Mouse (Mus musculus) adrenal gland (tissue): Measurements from ENCODE around the gene Zfp750.

Source experiments
- intact Hi-C: fragments of 180-260 bp; cut with DNase I; formaldehyde crosslinking; loops from one replicate; pipeline ENCODE4 v1.15.1; 2025

The Zfp750 gene

DNA sequence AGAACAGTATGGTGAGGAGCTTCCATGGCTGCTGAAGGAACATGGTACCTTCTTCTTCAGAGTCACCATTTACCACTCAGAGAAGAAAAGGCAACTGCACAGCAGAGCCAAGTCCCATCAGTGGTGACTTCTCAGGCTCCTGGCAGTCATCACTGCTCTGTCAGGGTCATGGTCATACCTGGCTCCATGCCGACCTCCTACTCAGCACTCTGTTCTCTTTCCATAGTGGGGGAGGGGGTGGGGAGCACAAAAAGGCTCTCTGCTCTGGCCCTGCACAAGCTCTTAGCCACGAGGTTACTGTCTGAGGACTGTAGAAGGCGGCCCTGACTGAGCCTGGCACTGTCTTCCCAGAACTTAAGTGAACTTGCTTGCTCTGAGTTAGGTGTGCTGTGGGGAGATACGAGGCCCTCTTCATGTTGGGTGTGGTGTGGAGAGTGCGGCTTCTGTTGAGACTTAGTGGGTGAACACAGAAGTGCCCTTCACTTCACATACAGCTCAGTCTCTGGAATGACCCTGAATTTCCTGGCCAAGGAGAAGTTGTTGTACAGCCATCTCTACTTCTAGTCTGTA is 24.2 kb upstream of the Zfp750 start:
- intact Hi-C loops: no loop called here

DNA sequence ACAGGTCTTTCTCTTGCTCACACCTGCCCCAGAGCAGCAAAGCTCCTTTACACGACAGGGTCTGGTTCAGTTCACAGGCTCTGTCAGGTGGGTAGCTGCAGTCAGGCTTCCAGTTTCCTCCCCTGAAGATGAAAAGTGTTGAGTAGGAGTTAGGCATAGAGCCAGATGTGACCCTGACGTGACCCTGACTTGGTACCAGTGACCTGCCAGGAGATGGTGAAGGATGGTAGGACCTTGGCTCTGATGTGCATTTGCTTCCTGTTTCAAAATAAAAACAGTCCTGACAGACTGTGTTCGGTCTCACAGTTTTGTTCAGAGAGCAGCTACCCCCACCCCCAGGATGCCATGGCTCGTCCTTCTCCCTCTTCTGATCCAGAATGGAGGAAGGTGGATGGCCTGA is 23.3 kb upstream of the Zfp750 start:
- intact Hi-C loops: no loop called here

DNA sequence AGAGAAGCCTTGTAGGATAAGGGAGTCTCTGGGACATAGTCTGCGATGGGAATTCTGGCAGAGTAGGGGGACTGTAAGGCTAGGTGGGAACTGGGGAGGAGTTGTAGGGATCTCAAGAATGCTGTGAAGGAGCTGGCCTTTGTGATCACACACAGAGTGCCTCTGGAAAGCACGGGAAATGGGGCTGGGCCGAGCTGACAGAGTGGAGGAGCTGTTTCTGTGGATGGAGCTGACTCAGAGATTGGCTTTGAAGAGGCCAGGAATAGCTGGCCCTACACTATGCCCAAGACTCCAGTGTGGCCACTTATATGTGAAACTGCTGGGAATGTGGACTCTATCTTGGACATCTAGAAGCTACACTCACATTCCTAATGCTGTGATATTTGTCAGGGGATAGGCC is 17.4 kb upstream of the Zfp750 start:
- intact Hi-C loops: no loop called here

DNA sequence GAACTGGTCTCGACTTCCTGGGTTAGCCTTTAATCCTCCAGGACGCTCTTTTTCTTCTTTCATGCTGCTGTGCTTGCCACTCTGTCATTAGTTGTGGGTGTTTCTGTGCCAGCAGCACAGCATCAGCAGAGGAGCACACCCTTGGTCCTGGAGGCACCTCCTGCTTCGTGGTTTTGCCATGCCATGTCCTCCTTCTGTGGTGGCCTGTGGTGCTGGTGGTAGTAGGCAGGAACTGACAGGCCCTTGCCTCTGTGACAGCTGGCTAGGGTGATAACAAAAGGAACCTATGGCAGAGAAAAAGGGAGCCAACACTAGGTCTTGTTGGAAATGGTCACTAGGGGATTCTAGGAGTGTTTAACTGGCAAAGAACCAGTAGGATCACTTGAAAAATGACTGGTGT is 10.6 kb upstream of the Zfp750 start:
- intact Hi-C loops: no loop called here

DNA sequence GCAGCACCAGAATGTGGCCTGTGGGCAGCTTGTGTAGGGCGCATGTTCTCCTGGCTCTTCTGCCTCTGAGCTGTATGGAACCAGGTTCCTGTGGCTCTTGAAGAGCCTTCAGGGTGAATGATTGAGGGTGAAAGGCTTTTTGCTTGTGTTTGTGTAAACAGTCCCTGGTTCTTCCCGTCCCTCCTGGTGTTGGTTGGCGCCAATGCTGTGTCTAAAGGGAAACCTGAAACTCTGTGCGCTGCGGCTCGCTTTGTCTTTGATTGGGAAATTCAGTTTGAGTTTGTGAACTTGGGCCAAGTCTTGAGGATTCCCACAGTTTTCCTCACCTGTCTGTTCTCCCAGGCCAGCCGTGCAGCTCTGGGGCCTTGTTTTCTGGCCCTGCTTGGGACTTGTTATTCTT is 5.1 kb upstream of the Zfp750 start:
- intact Hi-C loops: no loop called here

DNA sequence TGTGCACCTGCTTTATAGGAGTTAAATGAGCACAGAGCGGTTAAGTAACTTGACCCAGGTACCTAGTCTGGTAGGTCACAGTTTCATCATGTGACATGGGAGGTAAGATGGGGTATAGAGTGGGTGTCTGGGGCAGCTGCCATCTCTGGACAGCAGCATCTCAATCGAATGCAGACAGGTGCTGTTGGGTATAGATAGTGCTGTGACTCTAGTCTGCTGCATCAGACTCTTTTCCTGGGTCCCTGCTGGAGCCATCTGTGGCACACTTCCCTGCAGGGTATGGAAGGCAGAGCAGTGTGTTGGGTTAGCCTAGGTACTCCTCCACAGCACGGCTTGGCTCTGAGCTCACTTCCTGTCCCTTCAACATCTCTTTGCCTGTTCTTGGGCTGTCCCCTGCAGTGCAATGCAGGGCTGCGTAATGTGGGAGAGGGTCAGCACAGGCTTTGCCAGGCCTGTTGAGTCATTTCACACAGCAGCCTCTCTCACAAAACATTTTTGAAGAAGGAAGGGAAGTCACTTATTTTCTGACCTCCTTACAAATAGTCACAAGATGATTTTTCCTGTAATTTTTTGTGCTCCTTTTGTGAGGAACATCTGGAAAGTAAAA is 3.1 kb upstream of the Zfp750 start:
- intact Hi-C loops: no loop called here

DNA sequence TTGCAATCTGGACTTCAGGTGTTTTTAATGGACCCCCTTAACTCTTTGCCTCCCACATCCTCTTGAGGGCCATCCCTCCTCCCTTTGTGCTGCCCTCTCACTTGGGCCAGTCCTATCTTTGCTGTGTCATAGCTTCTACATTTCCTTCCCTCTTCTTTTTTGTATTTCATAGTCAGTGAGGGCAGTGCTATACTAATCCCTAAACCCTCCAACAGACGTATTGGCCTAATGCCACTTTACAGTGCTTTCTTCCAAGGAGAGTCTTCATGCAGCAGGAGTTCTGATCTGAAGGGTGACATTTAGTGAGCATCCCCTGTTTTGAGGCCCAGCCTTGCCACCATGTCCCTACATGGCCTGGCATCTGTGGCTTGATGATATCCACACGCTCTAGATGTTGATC is 1.6 kb upstream of the Zfp750 start:
- intact Hi-C loops: no loop called here

DNA sequence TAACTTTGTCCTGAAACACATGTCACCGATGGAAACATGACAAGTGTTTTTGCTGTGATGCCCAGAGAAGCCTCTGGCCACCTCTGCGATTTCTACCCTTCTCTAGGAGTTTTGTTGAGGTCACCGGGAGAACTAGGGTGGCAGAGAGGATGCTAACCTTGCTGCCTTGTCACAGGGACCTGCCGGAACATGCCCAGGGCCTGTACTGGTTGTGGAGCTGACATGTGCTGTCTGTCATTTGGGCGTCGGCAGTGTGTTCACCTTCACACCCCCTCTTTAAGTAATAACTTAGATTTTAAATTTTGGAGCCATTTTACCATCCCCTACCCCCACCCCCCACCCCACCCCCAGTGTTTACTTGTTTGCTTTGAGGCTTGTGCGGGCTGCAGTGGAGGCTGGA is 570 bp upstream of the Zfp750 start:
- intact Hi-C loops: no loop called here

DNA sequence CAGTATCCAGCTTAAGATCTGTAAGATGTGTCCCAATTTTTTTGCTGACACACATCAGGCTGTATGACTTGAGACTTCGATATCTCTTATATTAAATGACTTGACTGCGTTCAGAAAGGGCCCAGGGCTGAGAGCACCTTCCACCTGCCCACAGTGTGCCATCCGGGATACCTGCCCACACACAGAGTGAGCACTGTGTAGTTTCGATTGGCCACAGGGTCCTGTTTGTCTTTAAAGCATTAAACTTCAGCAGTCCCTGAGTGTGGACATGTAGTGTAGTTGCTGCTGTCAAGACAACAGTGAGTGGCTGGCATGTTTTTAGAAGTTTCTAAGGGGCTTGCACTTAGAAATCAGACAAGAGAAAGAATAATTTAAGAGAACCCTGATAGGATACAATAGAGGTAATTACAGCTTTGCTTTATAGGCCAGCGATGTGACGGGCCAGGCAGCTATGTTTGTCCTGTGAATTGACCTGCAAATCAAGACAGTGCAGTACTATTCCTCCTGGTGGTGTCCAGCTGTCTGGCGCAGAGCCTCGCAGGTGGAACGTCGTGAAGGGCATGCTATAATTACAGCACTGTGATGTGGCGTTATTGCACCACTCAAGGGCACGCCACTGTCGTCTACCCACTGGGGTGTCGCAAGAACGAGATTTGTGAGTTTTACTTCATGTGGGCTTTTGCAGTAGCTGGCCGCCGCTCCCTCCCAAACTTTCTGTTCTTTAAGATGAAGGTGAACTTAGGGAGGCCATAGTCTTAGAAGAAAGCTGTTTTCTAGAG is 1.3 kb downstream of the Zfp750 start:
- intact Hi-C loops: no loop called here

DNA sequence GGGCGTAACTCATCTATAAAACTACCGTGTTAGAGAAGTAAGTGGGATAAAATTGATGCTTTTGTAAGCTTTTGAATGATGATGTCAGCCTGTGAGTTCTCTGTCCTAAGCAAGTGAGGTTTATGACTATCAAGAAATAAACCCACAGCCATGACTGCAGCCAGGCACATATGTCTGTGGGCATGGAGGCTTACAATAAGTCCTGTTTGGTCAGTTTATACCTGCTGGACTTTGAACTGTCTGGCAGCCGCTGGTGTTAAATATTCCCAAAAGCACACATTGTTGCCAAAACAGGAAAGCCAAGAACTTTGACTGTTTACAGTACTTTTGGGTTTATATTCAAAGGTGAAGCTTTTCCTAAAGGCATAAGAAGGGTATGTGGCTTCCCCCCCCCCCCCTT is 2.2 kb downstream of the Zfp750 start:
- intact Hi-C loops: no loop called here

DNA sequence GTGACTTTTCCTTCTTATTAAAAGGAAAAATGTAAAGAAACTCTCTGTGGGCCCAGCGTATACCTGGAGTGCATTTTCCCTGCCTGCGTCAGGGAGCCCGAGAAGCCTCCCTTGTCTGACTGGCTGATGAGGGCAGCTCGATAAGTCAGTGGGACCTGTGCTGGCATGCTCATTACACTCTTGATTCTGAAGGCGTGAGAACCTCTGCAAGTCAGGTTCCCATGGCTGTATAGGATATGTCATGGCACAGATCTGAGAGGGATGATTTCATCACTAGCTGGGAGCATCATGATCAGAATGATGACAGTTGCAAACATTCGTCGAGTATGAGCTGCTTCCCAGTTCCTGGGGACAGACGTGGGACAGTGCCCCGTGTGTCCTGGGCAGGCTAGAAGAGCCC is 3.1 kb downstream of the Zfp750 start:
- intact Hi-C loops: no loop called here

DNA sequence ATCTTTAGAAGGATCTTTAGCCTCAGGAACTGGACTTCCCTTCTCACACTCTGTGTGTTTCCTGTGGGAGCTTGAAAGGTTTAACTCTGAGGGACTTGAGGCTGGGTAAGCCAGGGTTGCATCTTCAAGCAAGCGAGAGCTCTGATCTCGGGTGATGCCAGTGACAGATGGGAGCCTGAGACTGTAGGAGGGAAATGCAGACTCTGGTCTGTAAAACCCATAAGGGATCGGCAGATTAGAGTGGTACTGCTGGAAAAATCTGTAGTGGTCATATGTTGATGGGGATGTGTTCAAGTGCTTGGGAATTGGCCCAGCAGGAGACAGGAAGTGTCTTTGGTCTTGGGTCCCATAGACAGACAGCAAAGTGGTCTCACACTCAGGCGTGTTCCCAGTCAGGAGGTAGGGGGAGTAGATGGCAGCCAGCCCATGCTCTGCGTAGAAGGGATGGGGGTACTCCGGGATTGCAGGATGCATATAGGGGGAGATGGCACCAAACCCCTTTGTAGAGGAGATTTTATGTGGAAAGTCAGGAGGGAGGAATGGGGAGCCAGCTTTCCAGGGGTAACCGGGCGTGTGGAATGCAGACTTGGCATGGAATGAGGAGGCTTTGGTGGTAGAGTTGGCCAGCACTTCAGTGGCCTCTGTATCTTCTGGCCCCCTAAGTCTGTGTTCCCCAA is 6.1 kb downstream of the Zfp750 start:
- intact Hi-C loops: no loop called here

DNA sequence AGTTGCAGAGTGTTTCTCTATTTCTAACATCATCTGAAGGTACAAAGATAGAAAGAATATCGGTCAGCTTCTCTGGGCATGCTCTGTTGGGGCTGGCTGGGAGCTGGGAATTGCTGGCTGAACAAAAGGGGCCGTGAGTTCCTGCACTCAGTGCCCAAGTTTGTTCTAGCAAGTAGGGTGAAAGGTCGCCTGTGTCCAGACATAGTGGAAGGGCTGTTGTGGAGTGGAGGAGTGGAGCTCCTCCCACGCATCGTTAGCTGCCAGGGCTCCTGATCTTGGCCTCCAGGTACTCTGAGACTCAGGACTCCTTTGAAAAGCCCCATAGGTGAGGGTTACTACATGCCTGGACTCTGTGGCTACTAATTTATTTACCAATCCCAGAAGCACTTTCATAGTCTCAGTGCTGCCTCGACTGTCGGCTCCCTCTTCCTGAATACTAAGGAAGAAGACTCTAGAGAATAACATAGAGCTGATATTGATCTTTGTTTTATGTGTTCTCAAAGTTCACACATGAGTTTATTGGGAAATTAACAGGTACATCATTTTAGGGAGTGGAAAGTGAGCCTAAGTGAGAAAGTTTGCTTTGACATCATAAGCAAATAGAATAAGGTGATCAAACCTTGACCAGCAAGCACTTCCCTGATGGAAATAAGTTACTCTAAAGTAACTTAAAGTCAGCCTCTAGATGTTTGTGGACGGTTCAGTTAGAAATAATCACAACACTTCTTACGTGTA is 8.5 kb downstream of the Zfp750 start:
- intact Hi-C loops: no loop called here

DNA sequence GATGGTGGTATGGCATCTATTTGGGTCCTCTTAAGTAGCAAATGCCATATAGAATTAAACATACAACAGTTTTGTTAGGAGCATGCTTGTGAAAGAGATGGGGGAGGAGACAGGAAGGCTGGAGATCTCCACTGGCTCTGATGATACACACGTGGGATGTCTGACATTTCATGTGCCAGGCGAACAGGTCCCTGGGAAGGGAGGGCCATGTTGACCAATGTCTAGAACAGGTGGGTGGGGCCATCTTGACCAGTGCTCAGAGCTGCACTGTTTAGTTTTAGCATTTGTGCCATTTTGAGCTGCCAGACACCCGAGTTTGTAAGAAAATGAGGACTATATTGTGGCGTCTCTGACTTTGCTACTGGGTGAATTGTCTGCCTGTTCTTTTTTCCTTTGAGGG is 10.7 kb downstream of the Zfp750 start:
- intact Hi-C loops: no loop called here

DNA sequence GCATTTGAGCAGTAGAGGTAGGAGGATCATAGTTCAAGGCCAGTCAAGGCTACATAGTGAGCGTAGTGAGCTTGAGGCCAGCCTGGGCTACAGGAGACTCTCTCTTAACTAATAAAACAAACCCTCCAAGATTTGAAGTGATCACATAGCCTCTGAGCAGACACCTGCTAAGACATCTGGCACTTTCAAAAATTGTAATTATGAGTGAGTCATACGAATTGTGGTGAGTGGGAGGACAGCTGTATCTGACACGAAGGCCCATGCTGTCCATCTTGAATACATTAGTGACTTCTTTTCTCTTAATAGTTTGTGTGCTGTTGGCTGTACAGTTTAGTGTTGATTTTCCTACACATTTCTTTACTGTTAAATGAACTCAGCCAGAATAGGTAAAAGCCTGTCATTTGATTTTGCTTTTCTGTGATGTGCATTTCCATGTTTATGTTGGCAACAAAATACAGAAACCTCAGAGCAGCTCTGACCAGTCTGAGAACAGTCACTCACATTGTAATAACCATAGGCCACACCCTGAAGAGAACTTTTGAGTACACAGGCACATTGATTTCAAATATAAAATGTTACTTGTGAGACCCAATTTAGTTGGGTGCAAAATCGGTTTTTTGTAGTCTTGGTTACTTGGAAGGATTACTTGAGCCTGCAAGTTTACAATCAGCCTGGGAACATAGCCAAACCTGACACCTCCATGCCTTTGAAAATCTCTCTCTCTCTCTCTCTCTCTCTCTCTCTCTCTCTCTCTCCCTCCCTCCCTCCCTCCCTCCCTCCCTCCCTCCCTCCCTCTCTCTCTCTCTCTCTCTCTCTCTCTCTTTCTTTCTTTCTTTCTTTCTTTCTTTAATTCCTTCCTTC is 16.9 kb downstream of the Zfp750 start:
- intact Hi-C loops: no loop called here

DNA sequence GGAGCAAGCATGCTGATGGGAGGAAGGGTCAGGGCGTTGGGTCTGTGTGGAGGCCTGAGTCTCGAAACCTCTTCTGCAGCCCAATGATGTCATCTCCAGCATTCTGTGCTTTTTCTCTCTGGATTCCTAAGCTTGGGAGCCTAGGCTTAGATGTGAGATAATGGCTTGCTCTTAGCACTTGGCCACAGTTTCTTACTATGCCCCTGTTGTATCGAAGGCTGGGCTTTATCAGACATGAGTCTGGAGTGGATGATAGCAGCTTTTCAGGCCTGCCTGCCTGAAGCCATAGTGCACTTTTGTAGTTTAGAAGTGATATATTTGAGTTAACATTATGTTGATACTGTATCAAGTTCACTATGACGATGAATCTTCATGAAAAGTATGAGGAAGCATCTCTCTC is 17.6 kb downstream of the Zfp750 start:
- intact Hi-C loops: no loop called here

DNA sequence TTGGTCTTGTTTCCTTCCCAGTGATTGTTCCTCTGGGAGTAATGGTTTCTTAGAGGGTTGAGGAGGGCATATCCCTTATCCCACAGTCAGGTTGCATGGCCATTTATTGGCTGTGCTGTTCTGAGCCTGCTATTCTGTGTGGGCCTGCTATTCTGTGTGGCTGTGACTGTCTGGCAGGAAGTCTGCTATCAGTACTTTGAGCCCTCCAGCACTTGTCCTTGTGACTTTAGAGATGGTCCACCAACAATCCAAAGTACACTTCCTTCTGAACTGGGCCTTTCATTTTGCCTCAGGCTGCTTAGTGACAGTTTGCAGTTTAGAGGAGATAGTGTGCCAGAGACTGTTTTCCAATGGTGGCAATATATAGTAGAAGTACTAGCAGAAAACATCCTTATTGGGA is 18.5 kb downstream of the Zfp750 start:
- intact Hi-C loops: no loop called here

DNA sequence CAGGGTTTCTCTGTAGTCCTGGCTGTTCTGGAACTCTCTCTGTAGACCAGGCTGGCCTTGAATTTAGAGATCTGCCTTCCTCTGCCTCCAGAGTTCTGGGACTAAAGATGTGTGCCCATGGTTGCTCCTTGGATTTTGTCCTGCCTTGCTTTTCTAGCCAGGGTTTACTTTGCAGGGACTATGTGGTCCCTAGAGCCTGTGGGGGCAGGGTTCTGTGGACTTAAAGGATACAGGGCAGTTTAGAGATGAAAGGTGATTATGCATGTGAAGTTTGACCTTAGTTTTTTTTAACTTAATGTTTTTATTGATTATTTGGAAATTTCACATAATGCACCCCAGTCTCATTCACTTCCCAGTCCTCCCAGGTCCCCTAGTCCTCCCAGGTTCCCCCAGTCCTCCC is 28.5 kb downstream of the Zfp750 start:
- intact Hi-C loops: no loop called here

DNA sequence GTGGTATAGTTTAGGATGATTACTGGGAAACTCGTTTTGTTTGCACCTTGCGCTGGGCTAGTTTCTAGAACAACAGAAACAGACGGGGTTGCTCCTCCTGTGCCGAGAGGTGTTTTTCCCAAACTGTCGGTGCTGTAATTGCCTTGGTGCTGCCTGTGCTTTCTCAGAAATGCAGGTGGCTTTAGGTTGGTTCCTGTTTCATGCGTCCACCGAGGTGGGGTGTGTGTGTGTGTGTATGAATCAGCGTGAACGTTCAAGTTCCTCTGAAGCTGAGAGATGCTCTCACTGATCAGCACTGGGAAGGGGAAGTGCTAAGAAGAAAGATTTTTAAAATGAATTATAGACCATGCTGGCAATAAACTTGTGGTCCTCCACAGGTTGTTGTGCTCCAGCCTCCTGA is 33.3 kb downstream of the Zfp750 start:
- intact Hi-C loops: no loop called here

DNA sequence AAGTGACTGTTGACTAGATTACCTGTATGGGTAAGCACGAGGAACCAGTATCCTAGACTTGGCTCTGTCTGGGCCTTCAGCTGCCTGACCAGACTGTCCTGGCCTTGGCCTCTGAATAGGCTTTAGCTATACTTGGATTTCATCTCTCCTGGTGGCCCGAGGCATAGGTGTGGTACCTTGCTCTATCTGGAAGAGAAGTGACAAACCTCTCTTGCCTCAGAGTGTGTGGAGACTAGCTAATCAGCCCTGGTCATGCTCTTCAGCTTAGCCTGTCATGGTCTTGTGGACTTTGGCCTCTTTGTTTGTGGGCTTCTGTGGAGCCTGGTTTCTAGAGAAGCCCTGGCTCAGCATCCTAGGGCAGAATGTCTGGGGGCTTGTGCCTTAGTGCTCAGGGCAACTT is 38.0 kb downstream of the Zfp750 start:
- intact Hi-C loops: no loop called here
